Mouse (Mus musculus) kidney, postnatal 10 days (tissue): ENCODE data around the gene Gm10999.
"Not testable (repeated sequence)": the region's sequence is repeated elsewhere in the genome, so short reads cannot be mapped to it uniquely, and the experiment has no call there.

Experiments
- DNase-seq: peaks from one replicate; pipeline ENCODE4 v3.0.0; 2021; ENCODE audit warnings: mixed read lengths

Gm10999 gene

GRCm38 (mm10) chr8:129131561-129131960, at the start of gene Gm10999:
Gm10999 (minus strand) TSS chr8:129131661.
- DNase-seq, result no peak

- no peak for DNase-seq
Measured at GRCm38 (mm10) chr8:129133475-129133874, 2.0 kb upstream of the Gm10999 start.

- DNase-seq, result not testable (repeated sequence)
Measured at GRCm38 (mm10) chr8:129115761-129116160, 15.7 kb downstream of the Gm10999 start.
